Mouse (Mus musculus) forebrain, embryonic 12.5 days (tissue): Measurements from ENCODE around the gene Pcgf6. TPM values are rescaled to one million over a fixed set of nuclear protein-coding genes. Genes with fewer than 3 reads are reported as not detected.

ENCODE experiments used
- ATAC-seq: fragments of 200-750 bp; cut with Nextera tagmentation; 2 replicates; pipeline ENCODE4 v1.8.0; 2017; ENCODE audit warnings: moderate TSS enrichment; ENCODE audit not compliant: low FRiP score
- H3K27ac ChIP-seq: fragments of 300-500 bp; sonication (generic); 2 replicates; pipeline ENCODE4 v1.5.1; 2016; ENCODE audit warnings: mild to moderate bottlenecking
- H3K27me3 ChIP-seq: fragments of 300-500 bp; sonication (generic); 2 replicates; pipeline ENCODE4 v1.6.1; 2016; ENCODE audit warnings: mild to moderate bottlenecking
- H3K36me3 ChIP-seq: fragments of 300-500 bp; sonication (generic); replicated peaks from 2 replicates; pipeline ENCODE4 v1.6.1; 2016; ENCODE audit warnings: mild to moderate bottlenecking
- H3K4me1 ChIP-seq: fragments of 300-500 bp; sonication (generic); 2 replicates; pipeline ENCODE4 v1.6.1; 2016
- H3K4me2 ChIP-seq: fragments of 300-500 bp; sonication (generic); 2 replicates; pipeline ENCODE4 v1.6.1; 2016; ENCODE audit warnings: mild to moderate bottlenecking, moderate library complexity
- H3K4me3 ChIP-seq: fragments of 300-500 bp; sonication (generic); replicated peaks from 2 replicates; pipeline ENCODE4 v1.5.1; 2016; ENCODE audit warnings: mild to moderate bottlenecking
- H3K9ac ChIP-seq: fragments of 300-500 bp; sonication (generic); 2 replicates; pipeline ENCODE4 v1.6.1; 2016; ENCODE audit warnings: mild to moderate bottlenecking
- H3K9me3 ChIP-seq: fragments of 300-500 bp; sonication (generic); 2 replicates; pipeline ENCODE4 v1.6.1; 2016
- WGBS: fragments of 180-500 bp; shearing (Covaris S2); methylation state at CpG from one replicate; pipeline ENCODE4 v1.1.7; 2016; 5-methylcytosine and 5-hydroxymethylcytosine counted together
- polyA plus RNA-seq: library from polyadenylated mRNA; unstranded; fragments of >200 nt; fragmentation: Nextera tagmentation; extraction: Ambion mirVana; gene quantifications from 2 replicates; pipeline ENCODE4 v1.2.1, GENCODE M21; 2016

Pcgf6 gene
- polyA plus RNA-seq, 1 experiment from 2014 or later = 33.4 TPM

DNA sequence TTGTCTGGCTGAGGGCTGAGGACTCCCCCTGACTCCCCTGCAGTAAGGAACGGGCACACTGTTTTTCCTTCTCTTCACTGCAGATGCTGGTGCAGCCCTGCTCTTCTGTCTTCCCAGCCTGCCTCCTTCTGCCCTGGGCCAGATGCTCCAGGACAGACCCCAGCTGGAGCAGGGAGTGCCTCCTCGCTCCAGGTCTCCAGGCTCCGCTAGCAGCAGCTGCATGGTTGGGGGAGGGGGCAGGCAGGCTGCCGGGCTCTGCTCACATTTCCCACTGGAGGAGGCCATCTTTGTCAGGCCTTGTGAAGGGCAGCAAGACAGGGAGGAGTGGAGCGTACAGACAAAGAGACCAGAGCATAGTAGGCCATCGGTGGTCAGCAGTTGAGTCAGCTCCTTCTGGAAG is 31.4 kb downstream of the Pcgf6 start:
- Histone ChIP-seq H3K4me3 (peak overlapping the region; percentile 60), H3K27me3 (peaks cover 33% of the 10 kb centered on the region), H3K4me2 (peak overlapping the region; percentile 49), H3K4me1 (peaks cover 23% of the 10 kb centered on the region), H3K9me3 (no peaks in the 10 kb centered on the region), H3K9ac (peak overlapping the region; percentile 31; the same call in 1 of the 2 replicates), H3K36me3 (peaks cover 24% of the 10 kb centered on the region), H3K27ac (peak overlapping the region; percentile 77; the same call in 1 of the 2 replicates)
- peak; percentile 37; the same call in 1 of the 2 replicates for ATAC-seq
- 23% methylated on average over 6 of the region's 6 CpGs for WGBS

DNA sequence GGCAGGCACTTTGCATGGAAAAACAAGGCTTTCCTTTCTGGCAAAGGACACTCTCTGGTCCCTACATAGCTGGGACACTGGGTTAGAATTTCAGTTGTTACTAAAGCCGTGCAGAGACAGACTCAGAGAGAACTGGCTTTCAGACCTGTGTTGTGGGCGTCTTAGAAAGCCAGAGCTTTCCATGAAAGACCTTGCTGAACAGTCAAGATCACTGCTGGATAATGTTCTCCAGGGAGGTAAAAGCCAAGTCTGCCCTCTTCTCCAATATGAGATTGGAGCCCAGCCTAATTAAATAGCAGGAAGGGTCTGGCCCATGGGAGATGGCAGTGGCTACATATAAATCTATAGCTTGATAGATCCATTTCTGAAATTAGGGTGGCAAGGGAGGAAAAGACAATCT is 32.4 kb downstream of the Pcgf6 start:
- Histone ChIP-seq H3K36me3 (peaks cover 17% of the 10 kb centered on the region; the same call in 1 of the 2 replicates), H3K4me3 (peak overlapping the region; percentile 60), H3K27ac (peak overlapping the region; percentile 80), H3K27me3 (peaks cover 43% of the 10 kb centered on the region), H3K4me1 (peaks cover 23% of the 10 kb centered on the region), H3K4me2 (peak overlapping the region; percentile 49), H3K9ac (peak overlapping the region; percentile 45; the same call in 1 of the 2 replicates), H3K9me3 (no peaks in the 10 kb centered on the region)
- WGBS = 27% methylated on average over 2 of the region's 2 CpGs
- no peak for ATAC-seq

GRCm38 (mm10) chr19:47017831-47018230 is 32.9 kb downstream of the Pcgf6 start:
- peaks cover 48% of the 10 kb centered on the region for H3K27me3 ChIP-seq

GRCm38 (mm10) chr19:47016487-47016886 is 34.2 kb downstream of the Pcgf6 start:
- Histone ChIP-seq H3K27me3 (peaks cover 58% of the 10 kb centered on the region), H3K9me3 (no peaks in the 10 kb centered on the region), H3K4me2 (peak overlapping the region; percentile 71), H3K4me1 (peaks cover 23% of the 10 kb centered on the region), H3K36me3 (no peaks in the 10 kb centered on the region), H3K9ac (peak overlapping the region; percentile 78; the same call in 1 of the 2 replicates), H3K27ac (no peak overlapping the region; the same call in 1 of the 2 replicates), H3K4me3 (peak overlapping the region; percentile 60)
- ATAC-seq = no peak
- WGBS = under 1% methylated on average over 15 of the region's 15 CpGs

More at GRCm38 (mm10) chr19:47017831-47018230, 32.9 kb downstream of the Pcgf6 start:
- peak overlapping the region; percentile 80 for H3K27ac ChIP-seq
- peak overlapping the region; percentile 49 for H3K4me2 ChIP-seq
- H3K36me3 ChIP-seq = peaks cover 13% of the 10 kb centered on the region; the same call in 1 of the 2 replicates
- under 1% methylated on average over 3 of the region's 3 CpGs for WGBS
- ATAC-seq = no peak
- H3K4me3 ChIP-seq = peak overlapping the region; percentile 60
- peaks cover 23% of the 10 kb centered on the region for H3K4me1 ChIP-seq
- H3K9ac ChIP-seq = peak overlapping the region; percentile 45; the same call in 1 of the 2 replicates
- no peaks in the 10 kb centered on the region for H3K9me3 ChIP-seq

GRCm38 (mm10) chr19:47015965-47016364 is 34.7 kb downstream of the Pcgf6 start:
- Histone ChIP-seq H3K4me3 (peak overlapping the region; percentile 60), H3K36me3 (no peaks in the 10 kb centered on the region), H3K27ac (peak overlapping the region; percentile 90; the same call in 1 of the 2 replicates), H3K9ac (peak overlapping the region; percentile 78), H3K9me3 (no peaks in the 10 kb centered on the region), H3K4me1 (peaks cover 23% of the 10 kb centered on the region), H3K27me3 (peaks cover 60% of the 10 kb centered on the region), H3K4me2 (peak overlapping the region; percentile 71)
- ATAC-seq = no peak
- under 1% methylated on average over 9 of the region's 9 CpGs for WGBS

DNA sequence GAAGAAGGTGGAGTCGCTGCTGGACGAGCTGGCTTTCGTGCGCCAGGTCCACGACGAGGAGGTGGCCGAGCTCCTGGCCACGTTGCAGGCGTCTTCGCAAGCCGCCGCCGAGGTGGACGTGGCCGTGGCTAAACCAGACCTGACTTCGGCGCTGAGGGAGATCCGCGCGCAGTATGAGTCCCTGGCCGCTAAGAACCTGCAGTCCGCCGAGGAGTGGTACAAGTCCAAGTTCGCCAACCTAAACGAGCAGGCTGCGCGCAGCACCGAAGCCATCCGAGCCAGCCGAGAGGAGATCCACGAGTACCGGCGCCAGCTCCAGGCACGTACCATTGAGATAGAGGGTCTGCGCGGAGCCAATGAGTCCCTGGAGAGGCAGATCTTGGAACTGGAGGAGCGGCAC is 35.3 kb downstream of the Pcgf6 start:
- peak overlapping the region; percentile 60 for H3K4me3 ChIP-seq
- H3K4me1 ChIP-seq = peaks cover 23% of the 10 kb centered on the region
- peak overlapping the region; percentile 78 for H3K9ac ChIP-seq
- H3K27me3 ChIP-seq = peaks cover 60% of the 10 kb centered on the region
- no peaks in the 10 kb centered on the region for H3K9me3 ChIP-seq
- peak overlapping the region; percentile 90 for H3K27ac ChIP-seq
- peak overlapping the region; percentile 71 for H3K4me2 ChIP-seq
- under 1% methylated on average over 37 of the region's 37 CpGs for WGBS
- ATAC-seq = peak; percentile 4; the same call in 1 of the 2 replicates
- H3K36me3 ChIP-seq = no peaks in the 10 kb centered on the region

DNA sequence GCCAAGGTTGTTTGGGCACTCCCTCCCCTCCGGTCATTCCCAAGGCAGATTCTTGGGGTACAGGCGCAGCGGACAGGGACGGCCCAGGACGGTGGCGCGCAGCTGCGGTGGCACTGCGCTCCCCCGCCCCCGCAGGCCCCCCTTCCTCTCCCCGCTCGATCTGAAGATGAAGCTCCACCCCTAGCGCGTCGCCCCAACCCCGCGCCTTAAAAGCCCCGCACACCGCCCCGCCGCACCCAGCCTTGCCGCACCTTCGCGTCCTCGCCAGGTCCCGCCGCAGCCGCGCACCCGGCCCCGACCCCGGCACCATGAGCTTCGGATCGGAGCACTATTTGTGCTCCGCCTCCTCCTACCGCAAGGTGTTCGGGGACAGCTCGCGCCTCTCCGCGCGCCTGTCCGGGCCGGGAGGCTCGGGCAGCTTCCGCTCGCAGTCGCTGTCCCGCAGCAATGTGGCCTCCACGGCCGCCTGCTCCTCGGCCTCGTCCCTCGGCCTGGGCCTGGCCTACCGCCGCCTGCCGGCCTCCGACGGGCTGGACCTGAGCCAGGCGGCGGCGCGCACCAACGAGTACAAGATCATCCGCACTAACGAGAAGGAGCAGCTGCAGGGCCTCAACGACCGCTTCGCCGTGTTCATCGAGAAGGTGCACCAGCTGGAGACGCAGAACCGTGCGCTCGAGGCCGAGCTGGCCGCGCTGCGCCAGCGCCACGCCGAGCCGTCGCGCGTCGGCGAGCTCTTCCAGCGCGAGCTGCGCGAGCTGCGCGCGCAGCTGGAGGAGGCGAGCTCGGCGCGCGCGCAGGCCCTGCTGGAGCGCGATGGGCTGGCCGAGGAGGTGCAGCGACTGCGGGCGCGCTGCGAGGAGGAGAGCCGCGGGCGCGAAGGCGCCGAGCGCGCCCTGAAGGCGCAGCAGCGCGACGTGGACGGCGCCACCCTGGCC is 36.0 kb downstream of the Pcgf6 start, which contains the start of the genes Ina and Nt5c2:
TSS of gene Ina (plus strand) at position 252 of the 935 bp plus-strand sequence.
TSS of gene Nt5c2 (minus strand) at position 707 of the 935 bp plus-strand sequence.
- H3K4me3 ChIP-seq = peak within 1 kb of the TSS; percentile 60
- peaks cover 60% of the 10 kb centered on the region for H3K27me3 ChIP-seq
- ATAC-seq = peak; percentile 86

DNA sequence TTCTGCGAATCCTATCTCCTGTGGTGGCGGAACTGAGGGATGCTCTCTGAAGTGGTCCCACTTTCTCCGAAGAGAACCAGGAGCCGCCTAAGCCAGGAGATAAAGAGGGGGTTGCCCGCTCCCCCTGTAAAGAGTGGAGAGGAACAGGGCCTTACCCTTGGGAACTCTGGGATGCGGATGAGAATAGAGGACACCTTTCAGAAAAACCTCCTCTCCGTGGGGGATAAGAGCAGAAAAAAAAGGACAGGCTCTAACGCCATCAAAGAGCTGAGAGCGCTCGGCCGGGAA is 36.6 kb downstream of the Pcgf6 start:
- 2% methylated on average over 11 of the region's 11 CpGs for WGBS

More for the DNA sequence above, 36.0 kb downstream of the Pcgf6 start, which contains the start of the genes Ina and Nt5c2:
- Histone ChIP-seq H3K4me2 (peak within 1 kb of the TSS; percentile 71), H3K4me1 (peaks cover 23% of the 10 kb centered on the region), H3K27ac (peak within 1 kb of the TSS; percentile 90), H3K9me3 (no peaks in the 10 kb centered on the region), H3K9ac (peak within 1 kb of the TSS; percentile 78), H3K36me3 (no peaks in the 10 kb centered on the region)
- WGBS = under 1% methylated on average over 120 of the region's 124 CpGs

DNA sequence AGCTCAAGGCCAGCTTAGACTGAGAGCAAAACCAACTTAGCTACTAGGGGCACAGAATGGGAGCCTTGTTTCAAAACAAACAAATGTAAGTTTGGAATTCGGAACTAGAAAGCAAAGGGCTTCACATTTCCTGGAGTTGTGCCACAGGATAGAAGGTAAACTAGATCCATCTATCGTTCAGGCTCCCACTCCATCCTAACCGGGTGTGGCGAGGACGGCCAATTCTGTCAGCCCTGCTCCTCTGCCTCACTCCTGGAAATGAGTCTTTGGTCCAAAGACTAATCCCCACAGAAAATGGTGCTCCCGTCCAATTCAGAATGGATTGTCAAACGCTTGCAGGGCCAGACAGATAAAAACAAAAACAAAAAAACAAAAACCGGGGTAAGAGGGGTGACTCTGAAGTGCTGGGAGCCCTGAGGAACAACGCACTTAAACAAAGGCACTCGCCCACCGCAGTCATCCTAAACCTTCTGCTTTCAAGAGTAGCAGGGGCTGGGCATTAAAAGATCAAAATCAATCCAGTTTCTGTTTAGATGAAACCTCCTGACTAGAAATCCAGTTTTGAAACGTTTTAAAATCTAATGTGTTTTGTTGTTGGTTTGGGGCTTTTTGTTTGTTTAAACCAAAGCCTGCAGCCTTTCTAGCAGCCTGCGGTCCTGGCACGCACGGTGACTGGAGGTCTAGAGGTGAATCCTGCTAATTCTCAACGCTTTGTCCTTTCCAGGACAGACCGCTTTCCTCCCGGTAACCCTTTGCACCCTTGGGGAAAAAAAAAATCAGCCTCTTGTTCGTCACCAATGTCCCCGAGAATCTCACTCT is 37.2 kb downstream of the Pcgf6 start:
- Histone ChIP-seq H3K4me3 (peak overlapping the region; percentile 60), H3K4me1 (peaks cover 15% of the 10 kb centered on the region), H3K27ac (peak overlapping the region; percentile 90), H3K36me3 (no peaks in the 10 kb centered on the region), H3K27me3 (peaks cover 60% of the 10 kb centered on the region), H3K9ac (peak overlapping the region; percentile 78), H3K9me3 (no peaks in the 10 kb centered on the region), H3K4me2 (peak overlapping the region; percentile 71)
- no peak for ATAC-seq
- 9% methylated on average over 20 of the region's 20 CpGs for WGBS

More for the DNA sequence above, 36.6 kb downstream of the Pcgf6 start:
- H3K9me3 ChIP-seq = no peaks in the 10 kb centered on the region
- peak; percentile 35 for ATAC-seq
- peak overlapping the region; percentile 90 for H3K27ac ChIP-seq
- H3K9ac ChIP-seq = peak overlapping the region; percentile 78
- no peaks in the 10 kb centered on the region for H3K36me3 ChIP-seq
- H3K27me3 ChIP-seq = peaks cover 60% of the 10 kb centered on the region
- H3K4me2 ChIP-seq = peak overlapping the region; percentile 71
- peaks cover 18% of the 10 kb centered on the region for H3K4me1 ChIP-seq
- H3K4me3 ChIP-seq = peak overlapping the region; percentile 60

GRCm38 (mm10) chr19:47012521-47013130 is 38.1 kb downstream of the Pcgf6 start:
- no peaks in the 10 kb centered on the region for H3K36me3 ChIP-seq
- H3K9me3 ChIP-seq = no peaks in the 10 kb centered on the region
- H3K4me2 ChIP-seq = no peak overlapping the region
- H3K27ac ChIP-seq = no peak overlapping the region
- ATAC-seq = no peak
- peaks cover 54% of the 10 kb centered on the region for H3K27me3 ChIP-seq
- H3K4me3 ChIP-seq = no peak overlapping the region
- no peak overlapping the region for H3K9ac ChIP-seq
- H3K4me1 ChIP-seq = peaks cover 15% of the 10 kb centered on the region
- WGBS = 94% methylated on average over 15 of the region's 15 CpGs

DNA sequence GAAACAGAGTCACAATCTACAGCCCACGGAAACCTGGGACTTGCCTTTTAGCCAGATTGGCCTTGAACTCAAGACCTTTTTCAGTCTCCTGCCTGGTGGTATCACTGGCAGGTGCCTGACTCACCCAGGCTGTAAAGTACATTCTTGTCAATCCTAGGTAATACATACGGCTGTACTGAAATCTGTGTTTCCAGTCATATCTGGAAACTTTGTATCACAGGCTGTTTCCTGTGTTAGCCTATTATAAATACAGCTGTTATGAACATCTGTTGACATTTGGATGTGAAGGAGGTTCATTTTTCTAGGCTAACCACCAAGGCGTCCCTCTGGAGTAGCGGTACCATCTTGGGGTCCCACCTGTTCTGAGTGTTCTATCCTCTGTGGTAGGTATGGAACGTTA is 40.8 kb downstream of the Pcgf6 start:
- Histone ChIP-seq H3K36me3 (no peaks in the 10 kb centered on the region), H3K27me3 (peaks cover 33% of the 10 kb centered on the region), H3K4me1 (peaks cover 7% of the 10 kb centered on the region), H3K27ac (no peak overlapping the region), H3K9ac (no peak overlapping the region), H3K4me3 (no peak overlapping the region), H3K9me3 (no peaks in the 10 kb centered on the region), H3K4me2 (no peak overlapping the region)
- 91% methylated on average over 5 of the region's 5 CpGs for whole genome bisulfite sequencing
- ATAC-seq = no peak
